Mouse (Mus musculus) forebrain, embryonic 12.5 days (tissue): Measurements from ENCODE around the gene Ern1. TPM values are rescaled to one million over a fixed set of nuclear protein-coding genes. Genes with fewer than 3 reads are reported as not detected.
"Not testable (repeated sequence)": the region's sequence is repeated elsewhere in the genome, so short reads cannot be mapped to it uniquely, and the experiment has no call there.

Experiments used
- ATAC-seq: fragments of 200-750 bp; cut with Nextera tagmentation; 2 replicates; pipeline ENCODE4 v1.8.0; 2017; ENCODE audit warnings: moderate TSS enrichment; ENCODE audit not compliant: low FRiP score
- H3K27ac ChIP-seq: fragments of 300-500 bp; sonication (generic); 2 replicates; pipeline ENCODE4 v1.5.1; 2016; ENCODE audit warnings: mild to moderate bottlenecking
- H3K27me3 ChIP-seq: fragments of 300-500 bp; sonication (generic); 2 replicates; pipeline ENCODE4 v1.6.1; 2016; ENCODE audit warnings: mild to moderate bottlenecking
- H3K36me3 ChIP-seq: fragments of 300-500 bp; sonication (generic); replicated peaks from 2 replicates; pipeline ENCODE4 v1.6.1; 2016; ENCODE audit warnings: mild to moderate bottlenecking
- H3K4me1 ChIP-seq: fragments of 300-500 bp; sonication (generic); 2 replicates; pipeline ENCODE4 v1.6.1; 2016
- H3K4me2 ChIP-seq: fragments of 300-500 bp; sonication (generic); 2 replicates; pipeline ENCODE4 v1.6.1; 2016; ENCODE audit warnings: mild to moderate bottlenecking, moderate library complexity
- H3K4me3 ChIP-seq: fragments of 300-500 bp; sonication (generic); replicated peaks from 2 replicates; pipeline ENCODE4 v1.5.1; 2016; ENCODE audit warnings: mild to moderate bottlenecking
- H3K9ac ChIP-seq: fragments of 300-500 bp; sonication (generic); 2 replicates; pipeline ENCODE4 v1.6.1; 2016; ENCODE audit warnings: mild to moderate bottlenecking
- H3K9me3 ChIP-seq: fragments of 300-500 bp; sonication (generic); 2 replicates; pipeline ENCODE4 v1.6.1; 2016
- WGBS: fragments of 180-500 bp; shearing (Covaris S2); methylation state at CpG from one replicate; pipeline ENCODE4 v1.1.7; 2016; 5-methylcytosine and 5-hydroxymethylcytosine counted together
- polyA plus RNA-seq: library from polyadenylated mRNA; unstranded; fragments of >200 nt; fragmentation: Nextera tagmentation; extraction: Ambion mirVana; gene quantifications from 2 replicates; pipeline ENCODE4 v1.2.1, GENCODE M21; 2016

The Ern1 gene
- polyA plus RNA-seq, 1 experiment from 2014 or later = 8.6 TPM

DNA sequence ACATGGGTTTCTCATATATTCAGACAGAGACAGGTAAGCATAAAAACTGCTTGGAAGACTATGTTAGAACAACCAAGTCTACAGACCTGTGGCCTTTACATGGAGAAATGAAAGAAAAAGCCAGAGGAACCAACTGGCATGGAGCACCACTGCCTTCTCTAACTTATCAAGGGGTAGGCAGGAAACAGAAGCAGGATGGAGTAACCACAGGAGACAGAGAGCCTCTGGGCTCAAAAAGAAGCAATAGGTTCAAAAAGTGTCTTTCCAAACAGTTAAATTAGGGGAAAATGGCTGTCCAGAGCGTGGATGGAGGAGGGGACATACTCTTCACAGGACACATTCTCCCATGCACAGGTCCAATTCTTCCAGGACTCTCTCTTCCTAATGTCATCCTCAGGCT lies 16.0 kb downstream of the Ern1 start:
- no peak overlapping the region for H3K4me3 ChIP-seq
- no peaks in the 10 kb centered on the region for H3K27me3 ChIP-seq
- no peak overlapping the region for H3K9ac ChIP-seq
- H3K9me3 ChIP-seq = no peaks in the 10 kb centered on the region
- no peak overlapping the region for H3K27ac ChIP-seq
- 86% methylated on average over 1 of the region's 1 CpGs for WGBS
- no peak for ATAC-seq
- H3K36me3 ChIP-seq = no peaks in the 10 kb centered on the region
- no peak overlapping the region for H3K4me2 ChIP-seq
- peaks cover 4% of the 10 kb centered on the region; the same call in 1 of the 2 replicates for H3K4me1 ChIP-seq

DNA sequence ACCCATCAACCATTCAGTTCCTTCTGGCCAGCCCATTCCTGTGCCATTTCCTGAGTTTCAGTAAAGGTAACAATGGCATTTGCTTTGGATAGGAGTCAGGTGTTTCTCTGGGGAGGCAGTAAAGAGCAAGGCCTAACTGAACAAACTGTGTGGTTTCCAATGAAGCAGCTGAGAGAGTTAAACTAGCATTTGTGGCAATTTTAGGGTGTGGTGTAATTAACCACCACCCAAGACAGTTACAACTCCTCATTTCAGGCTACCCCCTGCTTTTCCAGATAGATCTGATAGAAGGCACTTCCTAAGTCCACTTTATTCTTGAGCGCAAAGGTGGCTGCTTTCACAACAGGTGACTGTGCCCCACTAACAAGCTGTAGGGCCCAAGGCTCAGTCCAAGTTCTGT lies 19.1 kb downstream of the Ern1 start:
- ATAC-seq = no peak
- Histone ChIP-seq H3K9me3 (no peaks in the 10 kb centered on the region), H3K4me2 (no peak overlapping the region)

DNA sequence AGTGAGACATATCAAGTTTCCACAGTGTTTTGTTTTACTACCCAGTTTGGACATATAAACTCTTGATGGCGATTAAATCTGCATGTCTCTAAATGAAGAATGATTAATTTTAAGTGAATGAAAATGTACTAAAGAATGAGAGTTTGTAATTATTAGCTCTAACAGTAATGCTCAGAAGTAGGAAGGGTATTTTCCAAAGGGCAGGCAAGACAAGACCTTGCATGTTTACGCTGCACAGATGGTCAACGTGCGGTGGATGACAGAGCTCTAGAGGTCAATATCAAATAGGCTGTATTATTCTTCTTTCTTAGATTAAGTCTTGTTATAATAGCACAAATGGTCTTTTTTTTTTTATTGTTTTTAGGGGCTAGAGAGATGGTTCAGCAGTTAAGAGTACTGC lies 21.7 kb downstream of the Ern1 start:
- H3K27me3 ChIP-seq = no peaks in the 10 kb centered on the region
- peaks cover 2% of the 10 kb centered on the region; the same call in 1 of the 2 replicates for H3K4me1 ChIP-seq
- H3K4me2 ChIP-seq = no peak overlapping the region
- H3K4me3 ChIP-seq = no peak overlapping the region
- ATAC-seq = no peak
- H3K27ac ChIP-seq = no peak overlapping the region
- no peaks in the 10 kb centered on the region for H3K36me3 ChIP-seq
- H3K9ac ChIP-seq = no peak overlapping the region
- 91% methylated on average over 4 of the region's 4 CpGs for WGBS
- H3K9me3 ChIP-seq = no peaks in the 10 kb centered on the region

More for the DNA sequence above, 19.1 kb downstream of the Ern1 start:
- Histone ChIP-seq H3K36me3 (no peaks in the 10 kb centered on the region), H3K27ac (no peak overlapping the region), H3K9ac (no peak overlapping the region), H3K4me1 (peaks cover 4% of the 10 kb centered on the region; the same call in 1 of the 2 replicates), H3K4me3 (no peak overlapping the region), H3K27me3 (no peaks in the 10 kb centered on the region)
- 100% methylated on average over 1 of the region's 1 CpGs for WGBS

DNA sequence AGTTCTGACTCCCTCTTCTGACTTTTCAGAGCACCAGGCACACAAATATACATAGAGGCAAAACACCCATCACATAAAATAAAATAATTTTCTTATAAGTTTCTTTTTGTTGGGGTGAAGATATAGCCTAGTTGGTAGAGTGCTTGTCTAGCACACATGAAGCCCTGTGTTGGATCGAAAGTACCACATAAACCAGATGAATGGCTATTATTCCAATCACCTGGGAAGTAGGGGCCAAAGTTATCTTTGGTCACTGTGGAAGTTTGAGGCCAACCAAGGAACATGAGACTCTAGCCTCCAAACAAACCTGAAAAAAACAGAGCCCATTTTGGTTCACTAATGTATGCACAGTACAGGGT lies 22.1 kb downstream of the Ern1 start:
- no peaks in the 10 kb centered on the region for H3K36me3 ChIP-seq
- H3K27ac ChIP-seq = no peak overlapping the region
- H3K4me3 ChIP-seq = no peak overlapping the region
- H3K9ac ChIP-seq = no peak overlapping the region
- no peak for ATAC-seq
- no peaks in the 10 kb centered on the region for H3K27me3 ChIP-seq
- no peaks in the 10 kb centered on the region for H3K4me1 ChIP-seq
- no peak overlapping the region for H3K4me2 ChIP-seq
- 83% methylated on average over 1 of the region's 1 CpGs for WGBS
- no peaks in the 10 kb centered on the region for H3K9me3 ChIP-seq

DNA sequence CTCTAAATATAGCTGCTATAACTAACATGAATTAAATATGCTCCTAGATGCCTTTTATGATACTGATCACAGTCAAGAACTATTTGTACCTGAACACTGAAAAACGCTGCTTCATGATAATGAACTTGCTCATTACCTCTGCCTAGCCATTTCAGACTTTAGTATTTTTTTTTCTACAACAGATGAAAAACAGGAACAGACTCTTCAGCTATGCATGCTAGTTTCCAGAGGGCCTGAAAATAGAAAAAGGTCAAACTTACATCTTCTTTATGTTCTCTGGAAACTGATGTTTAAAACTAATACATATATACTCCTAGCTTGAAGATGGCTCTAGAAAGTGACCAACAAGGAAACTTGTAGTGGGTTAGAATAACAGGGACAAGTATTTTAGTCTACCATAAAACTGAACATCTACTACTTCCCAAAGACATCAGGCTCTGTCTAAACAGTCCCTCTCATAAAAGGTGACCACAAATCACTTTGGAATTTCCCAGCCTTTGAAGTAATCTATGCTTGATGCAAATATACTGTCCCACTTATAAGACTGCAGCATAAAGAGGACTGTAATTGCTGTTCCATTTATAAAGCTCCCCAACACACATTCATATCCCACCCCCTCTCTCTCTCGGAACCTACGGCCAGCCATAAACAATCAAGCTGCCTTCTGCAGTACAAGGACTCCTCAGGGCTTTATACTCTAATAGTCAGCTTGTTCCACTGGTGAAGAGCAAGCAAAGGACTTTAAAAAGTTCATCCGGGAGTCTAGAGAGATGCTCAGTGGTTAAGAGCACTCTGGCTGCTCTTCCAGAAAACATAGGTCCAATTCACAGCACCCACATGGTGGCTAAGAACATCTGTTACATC lies 22.7 kb downstream of the Ern1 start:
- Histone ChIP-seq H3K4me2 (no peak overlapping the region), H3K4me3 (no peak overlapping the region), H3K27me3 (no peaks in the 10 kb centered on the region), H3K27ac (no peak overlapping the region), H3K36me3 (no peaks in the 10 kb centered on the region), H3K9ac (no peak overlapping the region), H3K9me3 (no peaks in the 10 kb centered on the region), H3K4me1 (no peaks in the 10 kb centered on the region)
- ATAC-seq = no peak
- WGBS = 77% methylated on average over 4 of the region's 4 CpGs

DNA sequence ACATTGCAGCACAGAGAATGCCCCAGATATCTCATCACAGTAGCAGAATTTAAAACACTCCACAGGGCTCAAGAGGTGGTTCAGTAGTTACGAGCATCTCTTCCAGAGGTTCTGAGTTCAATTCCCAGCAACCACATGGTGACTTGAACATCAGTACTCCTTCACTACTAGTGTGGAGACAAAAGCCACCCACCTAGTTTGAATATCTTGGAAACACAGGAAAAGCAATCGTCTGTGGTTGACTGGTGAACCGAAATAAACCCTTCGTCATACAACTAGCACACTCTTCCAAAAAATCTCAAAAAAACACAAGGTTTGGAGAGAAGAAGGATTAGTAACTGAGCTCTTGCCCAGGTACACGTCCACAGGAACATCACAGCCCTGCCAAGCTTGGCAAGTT lies 23.8 kb downstream of the Ern1 start:
- H3K27me3 ChIP-seq = no peaks in the 10 kb centered on the region
- H3K36me3 ChIP-seq = no peaks in the 10 kb centered on the region
- no peak overlapping the region for H3K4me2 ChIP-seq
- H3K9ac ChIP-seq = no peak overlapping the region
- no peak overlapping the region for H3K27ac ChIP-seq
- 63% methylated on average over 5 of the region's 5 CpGs for WGBS
- no peak for ATAC-seq
- H3K4me1 ChIP-seq = no peaks in the 10 kb centered on the region
- H3K9me3 ChIP-seq = no peaks in the 10 kb centered on the region
- no peak overlapping the region for H3K4me3 ChIP-seq

DNA sequence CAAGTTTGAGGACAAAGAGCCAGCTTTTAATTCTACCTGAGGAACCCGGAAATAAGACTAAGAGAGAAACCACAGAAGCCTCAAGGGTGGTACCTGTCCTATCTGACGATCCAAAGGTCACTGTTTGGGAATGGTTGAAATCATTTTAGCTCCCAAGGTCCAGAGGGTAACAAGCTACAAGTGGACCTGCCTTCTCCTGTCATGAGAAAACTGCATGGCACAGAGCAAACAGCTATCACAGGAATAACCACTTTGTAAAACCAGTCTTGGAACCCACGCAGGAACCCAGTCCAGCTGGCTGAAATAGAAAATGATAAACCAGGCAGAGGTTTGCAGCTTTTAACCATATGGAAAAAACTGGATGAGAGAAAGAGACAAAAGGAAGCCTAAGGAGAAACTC lies 25.3 kb downstream of the Ern1 start:
- 83% methylated on average over 3 of the region's 3 CpGs for WGBS
- no peak for ATAC-seq

DNA sequence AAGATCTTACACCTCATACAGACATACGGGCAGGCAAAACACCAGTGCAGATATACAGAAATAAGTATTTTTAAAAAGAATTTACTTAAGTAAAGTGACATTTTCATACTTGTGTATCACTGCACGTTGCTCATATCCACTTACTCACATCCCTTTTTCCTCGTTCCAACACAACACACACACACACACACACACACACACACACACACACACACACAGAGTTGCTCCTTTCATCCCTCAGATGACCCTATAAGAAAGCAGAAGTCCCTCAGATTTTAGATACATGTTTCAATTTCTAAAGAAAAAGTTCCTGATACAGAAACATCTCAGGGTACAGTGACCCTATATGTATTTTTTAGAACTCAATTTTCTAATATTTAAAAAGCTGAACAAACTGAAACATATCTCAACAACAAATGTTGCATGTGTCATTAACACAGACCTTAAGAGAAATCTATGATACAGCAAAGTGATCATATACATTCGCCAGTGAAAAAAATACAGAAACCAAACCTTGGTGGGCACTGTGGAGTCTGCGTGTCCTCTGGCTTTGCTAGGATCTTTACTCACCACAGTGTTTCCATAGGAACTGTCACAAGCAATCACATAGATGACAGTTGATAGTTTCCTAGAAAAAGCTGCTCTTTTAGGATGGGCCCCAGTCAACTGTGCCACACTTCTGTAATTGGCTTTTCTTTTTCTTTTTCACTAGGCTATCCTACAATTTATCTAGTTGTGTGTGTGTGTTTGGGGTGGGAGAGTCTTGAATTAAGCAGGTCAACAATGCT lies 26.3 kb downstream of the Ern1 start:
- H3K4me3 ChIP-seq = no peak overlapping the region
- no peak overlapping the region for H3K9ac ChIP-seq
- no peak overlapping the region for H3K4me2 ChIP-seq
- ATAC-seq = no peak
- H3K9me3 ChIP-seq = no peaks in the 10 kb centered on the region
- H3K27me3 ChIP-seq = no peaks in the 10 kb centered on the region
- H3K4me1 ChIP-seq = no peaks in the 10 kb centered on the region
- WGBS = 88% methylated on average over 5 of the region's 5 CpGs
- H3K36me3 ChIP-seq = no peaks in the 10 kb centered on the region
- no peak overlapping the region for H3K27ac ChIP-seq

More for the DNA sequence above, 25.3 kb downstream of the Ern1 start:
- H3K4me2 ChIP-seq = no peak overlapping the region
- H3K9ac ChIP-seq = no peak overlapping the region
- no peaks in the 10 kb centered on the region for H3K27me3 ChIP-seq
- no peak overlapping the region for H3K4me3 ChIP-seq
- no peaks in the 10 kb centered on the region for H3K36me3 ChIP-seq
- no peak overlapping the region for H3K27ac ChIP-seq
- H3K4me1 ChIP-seq = no peaks in the 10 kb centered on the region
- no peaks in the 10 kb centered on the region for H3K9me3 ChIP-seq

DNA sequence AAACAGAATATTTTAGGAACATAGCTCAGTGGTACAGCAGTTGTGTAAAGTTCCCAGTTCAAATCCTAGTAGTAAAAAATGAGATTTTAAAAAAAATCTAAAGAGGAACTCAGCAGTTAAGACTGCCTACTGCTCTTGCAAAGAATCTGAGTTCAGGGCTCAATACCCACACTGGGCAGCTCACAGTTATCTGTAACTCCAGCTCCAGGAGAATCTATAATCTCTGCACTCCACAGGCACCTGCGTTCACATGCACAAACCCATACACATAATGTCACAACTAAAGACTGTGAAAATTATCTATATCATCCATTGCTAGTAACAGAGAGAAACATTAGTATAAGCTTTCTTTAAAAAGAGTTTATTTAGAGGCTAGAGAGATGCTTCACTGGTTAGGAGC lies 27.0 kb downstream of the Ern1 start:
- 98% methylated on average over 1 of the region's 1 CpGs for WGBS
- no peak overlapping the region for H3K9ac ChIP-seq
- H3K4me2 ChIP-seq = no peak overlapping the region
- H3K4me1 ChIP-seq = no peaks in the 10 kb centered on the region
- no peaks in the 10 kb centered on the region for H3K36me3 ChIP-seq
- H3K27me3 ChIP-seq = no peaks in the 10 kb centered on the region
- H3K4me3 ChIP-seq = no peak overlapping the region
- no peak for ATAC-seq
- H3K9me3 ChIP-seq = no peaks in the 10 kb centered on the region
- no peak overlapping the region for H3K27ac ChIP-seq

DNA sequence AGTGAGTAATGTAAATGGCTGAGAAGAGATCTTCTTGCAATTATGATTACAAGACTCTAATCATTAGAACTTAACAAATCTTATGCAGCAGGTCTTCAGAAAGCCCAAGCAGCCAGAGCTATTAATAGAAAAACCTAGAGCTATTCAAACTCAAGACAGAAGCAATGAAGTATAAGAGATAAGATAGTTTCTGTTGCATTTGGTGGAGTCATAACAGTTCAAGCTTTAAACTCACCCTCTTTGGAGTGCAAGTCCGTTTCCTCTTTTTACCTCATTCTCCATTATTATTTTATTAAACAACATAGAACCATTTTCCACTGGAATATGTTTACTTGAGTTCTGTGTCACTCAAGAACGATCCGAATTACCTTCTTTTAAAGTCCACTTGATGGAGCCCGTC lies 29.1 kb downstream of the Ern1 start:
- H3K27me3 ChIP-seq = no peaks in the 10 kb centered on the region
- H3K4me1 ChIP-seq = no peaks in the 10 kb centered on the region
- WGBS = 95% methylated on average over 4 of the region's 4 CpGs
- H3K9me3 ChIP-seq = no peaks in the 10 kb centered on the region
- no peak for ATAC-seq
- no peak overlapping the region for H3K4me2 ChIP-seq
- H3K36me3 ChIP-seq = no peaks in the 10 kb centered on the region
- H3K9ac ChIP-seq = no peak overlapping the region
- H3K27ac ChIP-seq = no peak overlapping the region
- H3K4me3 ChIP-seq = no peak overlapping the region

DNA sequence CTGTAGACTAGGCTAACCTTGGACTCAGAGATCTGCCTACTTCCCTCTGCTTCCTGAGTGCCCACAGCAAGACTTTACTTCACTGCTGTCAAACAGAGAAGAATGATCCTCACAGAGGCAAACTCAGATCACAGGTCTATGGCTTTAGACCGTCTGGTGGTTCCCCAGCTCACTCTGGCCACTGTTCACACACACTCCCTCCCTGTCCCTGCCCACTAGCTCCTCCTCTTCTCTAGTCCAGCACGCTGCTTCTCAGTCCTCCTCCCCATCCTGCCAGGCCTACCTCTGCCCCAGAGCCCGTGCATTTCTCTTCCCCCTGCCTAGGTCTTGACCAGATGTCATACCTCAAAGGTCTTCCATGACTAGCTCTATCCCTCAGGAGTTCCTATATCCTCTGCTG lies 44.0 kb downstream of the Ern1 start:
- no peak for ATAC-seq
- 46% methylated on average over 3 of the region's 3 CpGs for WGBS
- H3K4me2 ChIP-seq = no peak overlapping the region
- H3K9me3 ChIP-seq = no peaks in the 10 kb centered on the region
- no peak overlapping the region for H3K9ac ChIP-seq
- no peaks in the 10 kb centered on the region for H3K4me1 ChIP-seq
- H3K36me3 ChIP-seq = no peaks in the 10 kb centered on the region
- H3K27ac ChIP-seq = no peak overlapping the region
- H3K4me3 ChIP-seq = no peak overlapping the region
- no peaks in the 10 kb centered on the region for H3K27me3 ChIP-seq

DNA sequence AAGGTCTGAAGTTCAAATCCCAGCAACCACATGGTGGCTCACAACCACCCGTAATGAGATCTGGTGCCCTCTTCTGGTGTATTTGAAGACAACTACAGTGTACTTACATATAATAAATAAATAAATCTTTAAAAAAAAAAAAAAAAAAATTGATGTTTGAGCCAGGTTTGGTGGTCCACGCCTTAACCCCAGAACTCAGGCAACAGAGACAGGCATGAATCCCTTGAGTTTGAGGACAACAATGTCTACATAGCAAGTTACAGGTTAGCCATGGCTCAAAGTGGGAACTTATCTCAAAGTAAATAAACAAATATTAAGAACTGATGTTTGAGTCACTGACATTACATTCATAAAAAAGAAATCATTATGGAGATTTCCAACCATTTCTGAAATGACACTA lies 45.1 kb downstream of the Ern1 start:
- H3K27ac ChIP-seq, H3K36me3 ChIP-seq, H3K4me1 ChIP-seq, H3K4me2 ChIP-seq, H3K9me3 ChIP-seq, ATAC-seq, H3K4me3 ChIP-seq, H3K27me3 ChIP-seq, H3K9ac ChIP-seq: not testable (repeated sequence)
- 100% methylated on average over 2 of the region's 2 CpGs for WGBS

DNA sequence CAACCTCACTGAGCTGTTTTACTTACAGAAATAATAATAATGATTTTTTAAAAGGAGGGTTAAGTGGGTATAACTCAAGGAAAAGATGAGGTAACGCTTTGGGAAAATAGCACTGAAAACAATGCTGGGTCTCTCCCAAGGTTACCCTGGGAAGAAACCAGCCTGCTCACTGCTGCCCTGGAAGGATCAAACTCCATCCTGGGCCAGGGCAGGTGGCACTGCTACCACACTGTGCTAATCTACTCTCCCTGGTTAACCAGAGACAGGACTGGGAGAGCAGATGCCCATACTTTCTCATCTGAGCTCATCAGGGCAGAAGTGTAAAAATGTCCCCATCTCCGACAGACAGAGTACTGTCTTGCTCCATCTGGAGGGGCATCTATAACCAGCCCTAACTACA lies 47.3 kb downstream of the Ern1 start:
- Histone ChIP-seq H3K27ac (no peak overlapping the region), H3K4me2 (no peak overlapping the region), H3K4me1 (no peaks in the 10 kb centered on the region), H3K27me3 (no peaks in the 10 kb centered on the region), H3K4me3 (no peak overlapping the region), H3K36me3 (no peaks in the 10 kb centered on the region), H3K9ac (no peak overlapping the region), H3K9me3 (no peaks in the 10 kb centered on the region)
- ATAC-seq = no peak
- WGBS = 91% methylated on average over 2 of the region's 2 CpGs
